Mouse (Mus musculus) frontal cortex, adult 2 months (tissue): ENCODE results near the gene Zfp9. TPM values are rescaled to one million over a fixed set of nuclear protein-coding genes. Genes with fewer than 3 reads are reported as not detected.

Experiments
- DNase-seq, 2 experiments: peaks; one replicate each; pipeline ENCODE4 v3.0.0; 2022; ENCODE audit warnings: low spot score in 1 of 2; ENCODE audit errors: extremely low spot score in 1 of 2
- polyA plus RNA-seq: library from polyadenylated mRNA; depleted of rRNA; stranded (reverse); fragments of >200 nt; gene quantifications from 2 replicates; pipeline ENCODE4 v1.2.3, GENCODE M21; 2012; rRNA removed

Gene Zfp9
- 13.9 and 15.4 TPM in 2 replicates for polyA plus RNA-seq

DNA sequence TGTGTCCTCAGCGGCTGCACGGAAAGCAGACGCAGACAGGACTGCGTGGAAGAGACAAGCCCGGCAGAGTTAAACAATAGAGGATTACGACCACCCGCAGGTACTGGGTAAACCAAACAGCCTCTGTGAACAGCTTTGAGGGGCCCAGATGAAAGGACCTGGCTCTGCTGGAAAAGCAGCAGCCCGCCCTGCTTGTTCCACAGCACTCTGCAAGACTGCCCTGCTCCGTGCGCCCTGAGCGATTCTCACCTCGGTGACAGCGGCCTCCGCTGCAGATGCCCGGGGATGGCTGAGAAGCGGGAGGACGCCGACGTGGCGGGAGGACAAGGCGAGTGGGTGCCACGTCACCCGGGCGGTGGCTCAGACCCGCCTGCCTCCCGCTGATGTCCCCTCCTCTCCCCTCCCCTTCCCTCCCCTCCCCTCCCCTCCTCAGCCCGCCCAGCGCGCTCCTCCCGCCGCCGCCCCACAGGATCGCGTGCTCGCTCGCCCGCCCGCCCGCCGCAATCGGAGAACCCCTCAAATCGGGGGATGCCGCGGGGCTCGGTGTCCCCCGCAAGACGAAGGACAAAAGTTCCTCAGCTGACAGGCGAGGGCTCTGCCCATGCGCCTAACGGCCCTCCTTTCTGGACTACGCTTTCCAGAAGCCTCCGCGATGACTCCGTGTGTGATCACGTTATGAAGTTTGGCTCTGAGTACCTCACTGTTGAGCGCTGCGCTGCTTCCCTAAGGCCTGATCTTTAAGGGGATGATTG is at the start of gene Zfp9:
Gene Zfp9, minus strand, starts transcription at position 364 of the 752 bp plus-strand sequence.
- peak; percentile 78 to 83 for DNase-seq

DNA sequence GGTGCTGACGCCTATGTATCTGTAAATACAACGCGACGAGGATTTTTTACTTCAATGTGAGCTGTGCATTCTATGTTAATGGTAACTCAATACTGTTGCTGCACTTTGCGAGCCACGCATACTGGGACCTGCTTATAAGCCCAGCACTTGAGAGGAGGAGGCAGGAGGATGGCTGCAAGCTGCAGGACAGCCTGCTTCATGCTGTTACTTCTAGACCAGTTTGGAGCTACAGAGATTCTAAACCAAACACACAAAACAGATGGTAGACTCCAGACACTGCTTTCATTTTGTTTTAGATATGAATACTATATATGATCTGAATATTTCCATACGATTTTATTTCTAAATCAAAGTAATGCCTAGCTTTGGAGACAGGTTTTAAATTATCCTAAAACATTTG is 41.5 kb upstream of the Zfp9 start:
- no peak for DNase-seq

DNA sequence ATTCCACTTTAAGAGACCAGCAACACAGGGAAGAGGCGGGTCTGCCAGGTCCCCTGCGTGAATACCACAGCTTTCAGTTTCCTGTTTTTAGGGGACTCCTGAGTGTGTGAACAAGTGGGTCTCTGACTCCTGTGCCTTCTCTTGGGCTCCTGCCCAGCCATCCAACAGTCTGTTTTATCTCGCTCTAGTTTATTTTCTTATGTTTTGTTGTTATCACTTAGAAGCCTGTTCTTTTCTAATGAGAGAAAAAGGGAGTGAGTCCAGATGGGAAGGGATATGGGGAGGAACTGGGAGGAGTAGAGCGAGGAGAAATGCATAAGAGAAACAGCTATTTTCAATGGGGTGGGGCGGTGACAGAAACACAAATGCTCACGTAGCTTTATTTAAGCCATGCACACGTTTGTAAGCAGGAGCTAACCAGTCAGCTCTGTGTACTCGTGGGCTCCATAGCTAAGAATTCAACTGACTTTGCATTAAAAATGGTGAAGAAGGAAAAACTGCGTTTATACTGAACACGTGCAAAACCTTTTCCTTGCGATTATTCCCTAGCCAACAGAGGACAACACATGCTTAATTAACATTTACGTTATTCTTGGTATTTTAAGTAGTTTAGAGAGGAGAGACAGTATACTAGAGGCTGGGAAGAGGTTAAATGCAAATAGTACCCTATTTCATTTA is 34.4 kb upstream of the Zfp9 start:
- DNase-seq = no peak

DNA sequence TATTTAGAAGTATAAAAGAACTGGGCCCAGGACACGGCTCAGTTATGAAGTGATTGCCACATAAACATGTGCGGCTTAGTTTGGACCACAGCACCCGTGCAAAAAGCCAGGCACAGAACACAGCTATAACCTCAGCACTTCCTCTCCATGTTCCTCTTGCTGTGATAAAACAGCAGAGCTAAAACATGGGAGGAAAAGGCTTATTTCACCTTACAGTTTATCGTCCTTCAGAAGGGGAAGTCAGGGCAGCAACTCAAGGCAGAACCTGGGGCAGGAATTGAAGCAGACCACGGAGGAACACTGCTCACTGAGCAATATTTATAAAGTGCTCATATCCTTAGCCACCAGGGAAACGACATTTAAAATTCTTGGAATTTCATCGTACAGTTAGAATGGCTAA is 19.9 kb upstream of the Zfp9 start:
- DNase-seq = no peak

DNA sequence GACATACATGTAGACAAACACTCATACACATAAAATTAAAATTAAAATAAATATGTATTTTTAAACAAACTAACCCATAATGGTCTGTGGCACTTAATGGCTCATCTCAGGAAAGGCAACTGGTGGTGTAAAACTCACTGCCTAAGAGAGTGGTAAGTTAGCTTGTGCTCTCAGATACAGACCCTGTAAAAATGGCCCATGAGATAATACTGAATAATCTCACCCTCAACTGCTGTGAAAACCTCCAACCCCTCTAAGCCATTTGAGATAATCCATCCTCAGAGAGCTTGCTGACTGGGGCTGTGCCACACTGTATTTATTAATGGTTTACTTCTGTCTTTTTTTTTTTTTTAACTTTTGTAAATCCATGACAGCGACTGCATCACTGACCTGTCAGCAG is 3.0 kb upstream of the Zfp9 start:
- DNase-seq = no peak

DNA sequence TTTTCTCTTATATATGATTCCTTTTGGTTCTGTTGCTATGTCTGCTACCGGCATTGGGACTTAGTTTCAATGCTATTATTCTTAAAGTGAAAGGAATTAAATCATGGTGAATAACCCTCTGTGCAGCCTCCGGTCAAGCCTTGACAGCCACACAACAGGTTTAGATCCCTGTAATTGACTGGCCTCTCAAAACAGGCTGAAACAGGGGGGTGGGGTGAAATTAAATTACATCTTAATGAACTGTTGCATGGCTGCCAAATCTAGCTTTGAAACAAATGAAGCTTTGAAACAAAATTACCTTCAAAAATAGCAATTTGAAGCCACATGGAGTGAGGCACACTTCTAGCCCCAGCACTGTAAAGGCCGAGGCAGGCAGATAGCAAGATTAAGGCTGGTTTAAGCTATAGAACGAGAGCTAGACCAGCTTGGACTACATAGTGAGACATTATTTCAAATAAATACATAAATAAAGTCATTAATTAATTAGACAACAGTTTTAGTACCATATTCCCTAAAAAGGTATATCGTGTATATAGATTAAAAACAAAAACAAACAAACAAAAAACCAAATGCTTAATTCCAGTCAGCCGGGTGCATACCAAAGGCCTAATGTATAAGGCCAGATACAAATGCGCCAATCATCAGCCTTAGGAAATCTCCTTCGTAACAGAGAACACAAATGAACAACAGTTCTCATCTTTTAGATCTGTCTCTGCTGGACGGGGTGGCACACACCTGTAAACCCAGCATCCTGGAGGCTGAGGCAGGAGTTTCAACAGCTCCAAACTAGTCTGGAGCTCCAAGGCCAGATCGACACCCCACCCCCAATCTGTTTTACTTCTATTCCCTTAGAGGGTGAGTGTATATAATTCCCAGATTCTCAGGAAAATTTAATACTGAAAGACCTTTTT is 990 bp downstream of the Zfp9 start:
- no peak for DNase-seq

DNA sequence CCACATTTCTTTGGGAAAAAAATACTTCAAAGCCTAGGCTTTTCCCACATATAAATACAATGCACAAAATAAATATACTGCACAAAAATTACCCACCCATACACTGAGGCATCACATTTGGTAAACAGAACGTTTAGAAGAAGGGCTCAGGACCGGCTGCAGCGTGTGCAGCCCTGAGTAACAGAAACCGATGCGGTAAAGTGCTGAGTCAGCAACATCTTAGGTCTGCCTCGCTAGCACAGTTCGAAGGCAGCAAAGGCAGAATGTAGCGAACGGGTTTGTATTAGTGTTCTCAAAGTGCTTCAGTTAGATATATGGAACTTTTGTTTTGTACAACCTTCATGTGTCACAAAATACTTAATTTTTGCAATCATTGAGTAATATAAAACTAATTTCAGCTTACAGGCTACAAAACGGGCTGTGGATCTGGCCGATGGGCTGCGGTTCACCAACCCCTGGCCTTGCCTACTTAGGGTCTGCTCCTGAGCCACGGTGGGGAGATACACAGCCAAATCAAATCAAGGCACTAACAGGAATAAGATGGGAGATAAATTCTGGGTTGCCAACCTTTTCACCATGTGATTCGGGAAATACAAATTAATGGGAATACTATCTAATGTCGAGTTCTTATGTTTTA is 16.9 kb downstream of the Zfp9 start:
- DNase-seq = no peak

DNA sequence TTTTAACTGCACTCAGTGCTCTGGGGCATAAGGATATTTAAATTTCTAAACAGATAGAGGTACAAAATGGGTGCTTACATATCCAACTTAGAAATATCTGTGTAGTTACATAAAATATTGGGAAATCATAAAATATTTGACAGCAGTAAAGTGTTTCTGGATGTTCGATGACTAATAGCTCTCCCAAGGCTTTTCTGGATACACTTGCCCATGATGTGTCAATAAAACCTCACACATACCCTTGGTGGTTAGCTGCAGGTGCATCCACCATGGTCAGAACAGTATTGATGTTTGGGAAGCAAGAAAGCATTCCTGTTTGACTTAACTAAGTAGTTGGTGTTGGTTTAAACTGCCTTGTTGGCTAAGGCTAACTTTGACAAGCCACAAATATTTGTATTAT is 21.4 kb downstream of the Zfp9 start:
- no peak for DNase-seq

DNA sequence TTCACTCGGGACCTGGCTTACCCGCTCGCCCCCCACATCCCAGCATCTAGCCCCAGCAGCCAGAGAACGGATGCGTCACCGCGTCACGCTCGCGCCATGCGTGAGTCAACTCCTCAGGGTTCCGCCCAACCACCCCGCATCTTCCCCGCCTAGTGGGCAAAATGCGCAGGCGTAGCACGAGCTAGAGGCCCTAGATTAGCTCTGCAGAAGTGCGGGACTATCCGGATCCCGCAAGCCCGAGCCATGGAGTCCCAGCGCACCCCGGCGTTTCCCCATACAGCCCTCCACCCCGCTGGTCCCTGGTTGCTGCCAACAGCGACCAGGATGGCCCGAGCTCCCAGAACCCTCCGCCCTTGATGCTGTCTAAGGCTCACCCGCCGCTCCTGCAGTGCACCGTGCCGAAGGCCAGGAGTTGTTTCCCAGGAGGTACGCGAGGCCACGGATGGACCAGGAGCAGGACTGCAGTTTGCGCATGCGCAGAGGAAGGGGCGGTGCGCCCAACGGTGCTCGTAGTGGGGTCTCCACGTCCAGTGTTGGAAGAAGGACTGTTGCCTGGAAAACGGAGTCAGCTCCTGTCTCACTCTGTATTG is 24.0 kb downstream of the Zfp9 start, which contains the start of gene Zfp248:
Gene Zfp248, minus strand, starts transcription at position 487 of the 590 bp plus-strand sequence.
- peak; percentile 93 to 96 for DNase-seq

DNA sequence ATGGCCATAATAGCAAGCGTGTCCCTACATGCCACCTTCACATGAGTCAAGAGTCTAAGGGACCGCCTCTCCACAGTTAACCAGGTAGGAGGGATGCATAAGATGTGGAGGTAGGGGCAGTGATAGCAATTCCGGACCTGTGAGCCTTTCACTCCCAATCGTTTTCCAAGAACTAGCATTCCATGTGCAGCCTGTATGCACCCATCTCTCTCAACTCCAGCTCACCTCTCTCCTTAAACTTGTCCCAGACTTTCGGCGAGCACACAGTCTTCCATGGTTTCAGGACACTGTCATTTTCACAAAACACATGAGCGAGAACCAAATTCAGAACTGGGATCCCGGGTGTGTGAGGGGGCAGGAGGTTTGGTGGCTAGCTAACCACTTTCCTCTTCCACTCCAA is 24.7 kb downstream of the Zfp9 start:
- DNase-seq = peak in 1 of 2 experiments; percentile 31

DNA sequence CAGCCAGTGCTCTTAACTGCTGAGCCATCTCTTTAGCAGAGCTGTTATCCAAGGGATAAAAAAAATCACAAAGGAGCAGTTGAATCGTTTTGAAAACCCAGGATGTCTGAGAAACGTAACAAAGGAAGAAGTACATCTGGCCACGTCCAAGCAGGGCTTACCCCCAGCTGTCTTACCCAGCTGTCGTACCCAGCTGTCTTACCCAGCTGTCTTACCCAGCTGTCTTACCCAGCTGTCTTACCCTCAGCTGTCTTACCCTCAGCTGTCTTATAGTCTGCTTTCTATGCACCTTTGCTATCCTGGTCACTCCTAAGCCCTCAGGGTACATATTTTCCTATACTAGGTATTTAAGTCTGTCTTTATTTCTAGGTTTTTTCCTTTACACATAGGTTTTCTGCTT is 47.6 kb downstream of the Zfp9 start:
- no peak for DNase-seq

DNA sequence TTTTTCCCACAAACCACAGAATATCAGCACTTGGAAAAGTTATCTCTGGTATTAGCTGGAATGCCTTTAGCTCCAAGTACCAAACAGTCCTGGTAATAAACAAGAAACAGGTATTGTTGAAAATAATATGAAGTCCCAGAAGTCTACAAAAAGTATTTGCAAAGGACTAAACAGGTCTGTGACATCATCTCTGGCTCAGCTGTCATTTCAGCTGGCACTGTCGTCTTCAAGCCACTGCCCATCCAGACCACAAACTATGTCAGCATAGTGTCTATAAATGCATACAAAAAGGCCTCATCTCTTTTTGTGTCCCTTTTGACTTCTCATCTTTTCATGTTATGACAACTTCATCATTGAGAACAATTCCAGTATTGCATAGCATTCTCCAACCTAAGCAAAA is 52.5 kb downstream of the Zfp9 start:
- no peak for DNase-seq

DNA sequence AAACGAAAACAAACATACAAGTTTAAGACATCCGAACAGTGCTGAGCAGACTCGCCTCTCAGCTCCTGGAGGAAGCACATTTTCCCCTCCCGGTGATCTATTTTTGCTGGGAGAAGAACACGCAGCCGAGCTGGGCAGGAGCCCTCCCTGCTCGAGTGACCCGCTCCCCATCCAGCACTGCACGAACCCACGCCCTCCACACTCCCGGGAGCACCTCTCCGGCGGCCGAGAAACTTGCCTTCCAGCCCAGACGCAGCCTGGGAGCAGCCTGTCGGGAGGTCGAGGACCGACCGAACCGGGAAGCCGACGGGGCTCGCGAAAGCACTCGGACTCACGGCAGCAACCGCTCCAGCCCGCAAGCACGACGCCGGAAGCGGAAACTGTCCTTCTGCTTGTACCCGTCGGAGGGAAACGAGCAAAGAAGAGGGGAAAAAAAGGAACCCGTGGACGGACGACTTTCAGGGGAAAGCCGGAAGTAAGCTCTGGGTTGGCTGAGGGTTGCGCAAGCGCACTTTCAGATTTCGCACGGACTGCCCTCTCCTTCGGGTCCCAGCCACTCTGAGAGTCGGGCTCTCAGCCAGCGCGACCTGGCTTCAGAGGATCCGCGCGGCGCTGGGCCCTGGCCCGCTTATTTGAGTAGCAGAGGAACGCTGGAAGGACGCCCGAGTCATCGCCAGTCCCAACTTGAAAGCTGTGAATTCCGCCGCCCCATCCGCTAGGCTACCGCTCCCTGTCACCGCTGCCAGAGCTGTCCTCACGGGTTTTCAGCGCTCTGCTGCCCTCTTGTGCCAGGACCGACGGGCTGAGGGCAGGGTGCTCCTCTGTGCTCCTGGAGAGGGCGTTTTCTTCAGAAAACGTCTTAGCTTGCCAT is 59.8 kb downstream of the Zfp9 start, which contains the start of gene Bms1:
Gene Bms1, minus strand, starts transcription at position 425 of the 871 bp plus-strand sequence.
- peak; percentile 88 to 98 for DNase-seq

Other genes starting within 250 kb of the Zfp9 start
- 23.1 and 27.8 TPM in 2 replicates for gene Bms1, start 59.8 kb downstream of the Zfp9 start, polyA plus RNA-seq
- 7.7 and 8.7 TPM in 2 replicates for gene Zfp248, start 23.8 kb downstream of the Zfp9 start, polyA plus RNA-seq
- gene Ankrd26, start 82.9 kb upstream of the Zfp9 start, polyA plus RNA-seq = 10.1 and 11.5 TPM in 2 replicates